Mouse (Mus musculus) forebrain, postnatal 0 days (tissue): Measurements from ENCODE around the gene Rhoc. TPM values are rescaled to one million over a fixed set of nuclear protein-coding genes. Genes with fewer than 3 reads are reported as not detected.

Source experiments
- ATAC-seq: fragments of 200-750 bp; cut with Nextera tagmentation; 2 replicates; pipeline ENCODE4 v1.8.0; 2017; ENCODE audit warnings: mild to moderate bottlenecking, moderate library complexity
- DNase-seq: peaks from one replicate; pipeline ENCODE4 v3.0.0-alpha.2; 2015
- H3K27ac ChIP-seq: fragments of 300-500 bp; sonication (generic); 2 replicates; pipeline ENCODE4 v1.5.1; 2014; ENCODE audit warnings: low read depth, mild to moderate bottlenecking, antibody characterized with exemption, low read length, moderate library complexity, mixed read lengths
- H3K27me3 ChIP-seq: fragments of 300-500 bp; sonication (generic); 2 replicates; pipeline ENCODE4 v1.6.1; 2014; ENCODE audit warnings: mild to moderate bottlenecking, low read length, mixed read lengths; ENCODE audit not compliant: insufficient read depth
- H3K36me3 ChIP-seq: fragments of 300-500 bp; sonication (generic); 2 replicates; pipeline ENCODE4 v1.6.1; 2014; ENCODE audit warnings: mild to moderate bottlenecking, moderate library complexity; ENCODE audit not compliant: insufficient read depth
- H3K4me1 ChIP-seq: fragments of 300-500 bp; sonication (generic); 2 replicates; pipeline ENCODE4 v1.6.1; 2014; ENCODE audit warnings: antibody characterized with exemption; ENCODE audit not compliant: insufficient read depth
- H3K4me2 ChIP-seq: fragments of 300-500 bp; sonication (generic); 2 replicates; pipeline ENCODE4 v1.6.1; 2014; ENCODE audit warnings: low read depth, mild to moderate bottlenecking, moderate library complexity
- H3K4me3 ChIP-seq: fragments of 300-500 bp; sonication (generic); 2 replicates; pipeline ENCODE4 v1.5.1; 2014; ENCODE audit warnings: low read depth, low read length, mixed read lengths
- H3K9ac ChIP-seq: fragments of 300-500 bp; sonication (generic); 2 replicates; pipeline ENCODE4 v1.6.1; 2014; ENCODE audit warnings: mild to moderate bottlenecking
- H3K9me3 ChIP-seq: fragments of 300-500 bp; sonication (generic); 2 replicates; pipeline ENCODE4 v1.6.1; 2016; ENCODE audit warnings: low read length
- CTCF ChIP-seq: sonication (generic); IDR thresholded peaks from 2 replicates; pipeline ENCODE4 v1.5.1; 2016; ENCODE audit warnings: antibody characterized with exemption, control low read depth, low read depth
- WGBS: fragments of 180-500 bp; shearing (Covaris S2); extraction: QIAGEN DNeasy Blood & Tissue Kit; methylation state at CpG from one replicate; pipeline ENCODE4 v1.1.7; 2014; 5-methylcytosine and 5-hydroxymethylcytosine counted together
- polyA plus RNA-seq: library from polyadenylated mRNA; unstranded; fragments of >200 nt; fragmentation: Nextera tagmentation; extraction: Ambion mirVana; gene quantifications from 2 replicates; pipeline ENCODE4 v1.2.1, GENCODE M21; 2015
- total RNA-seq: library from RNA; depleted of rRNA; stranded (reverse); fragments of >200 nt; gene quantifications from 2 replicates; pipeline ENCODE4 v1.2.3, GENCODE M21; 2014

The Rhoc gene
- total and polyA plus RNA-seq, 2 experiments from 2014 or later: 38.0 to 42.5 TPM

DNA sequence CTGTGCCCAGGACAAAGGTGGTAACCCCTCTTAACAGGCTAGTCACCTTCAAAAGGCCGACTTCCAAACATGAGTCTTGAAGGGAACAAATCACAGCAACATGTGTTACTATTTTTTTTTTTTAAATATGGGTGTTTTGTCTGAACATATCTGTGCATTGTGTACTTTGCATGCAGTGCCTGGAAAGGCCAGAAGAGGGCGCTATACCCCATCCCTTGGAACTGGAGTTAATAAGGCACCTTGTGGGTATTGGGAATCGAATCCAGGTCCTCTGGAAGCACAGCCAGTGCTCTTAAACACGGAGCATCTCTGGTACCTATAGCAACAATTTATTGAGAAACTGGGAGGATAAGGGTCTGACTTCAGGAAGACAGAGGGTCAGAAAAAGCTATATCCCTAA is 23.2 kb upstream of the Rhoc start:
- TF ChIP-seq CTCF: peak; percentile 56
- no peak overlapping the region for H3K27ac ChIP-seq
- ATAC-seq: no peak
- no peak overlapping the region for H3K4me3 ChIP-seq
- no peaks in the 10 kb centered on the region for H3K27me3 ChIP-seq
- 25% methylated on average over 4 of the region's 4 CpGs for WGBS
- no peaks in the 10 kb centered on the region for H3K4me1 ChIP-seq
- no peak overlapping the region for H3K9ac ChIP-seq
- H3K9me3 ChIP-seq: no peaks in the 10 kb centered on the region
- no peak for DNase-seq
- H3K36me3 ChIP-seq: no peaks in the 10 kb centered on the region
- no peak overlapping the region for H3K4me2 ChIP-seq

DNA sequence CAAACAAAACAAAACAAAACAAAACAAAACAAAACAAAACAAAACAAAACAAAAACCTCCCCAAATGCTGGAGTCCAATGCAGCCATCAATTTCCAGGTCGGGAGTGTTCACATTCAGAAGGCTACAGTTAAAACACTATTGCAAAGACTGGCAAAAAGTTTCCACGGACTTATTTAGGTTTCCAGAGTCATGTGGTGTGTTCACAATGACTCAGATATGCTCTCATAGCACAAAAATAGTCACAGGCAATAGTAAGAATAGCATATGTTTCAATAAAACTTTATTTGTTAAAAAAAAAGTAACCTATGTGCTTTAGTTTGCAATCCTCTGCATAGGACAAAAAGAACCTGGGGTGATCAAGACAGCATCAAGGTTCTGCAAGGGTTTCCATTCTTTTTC is 21.0 kb upstream of the Rhoc start:
- no peak for TF ChIP-seq CTCF
- WGBS: 76% methylated on average over 2 of the region's 2 CpGs
- Histone ChIP-seq H3K27ac (no peak overlapping the region), H3K9me3 (no peaks in the 10 kb centered on the region), H3K9ac (no peak overlapping the region), H3K4me2 (no peak overlapping the region), H3K4me1 (no peaks in the 10 kb centered on the region), H3K27me3 (no peaks in the 10 kb centered on the region), H3K4me3 (no peak overlapping the region), H3K36me3 (no peaks in the 10 kb centered on the region)
- DNase-seq: no peak
- ATAC-seq: no peak

- ATAC-seq (no peak), DNase-seq (no peak)
- no peaks in the 10 kb centered on the region for H3K9me3 ChIP-seq
- H3K9ac ChIP-seq: no peak overlapping the region
- no peak overlapping the region for H3K27ac ChIP-seq
- no peaks in the 10 kb centered on the region for H3K4me1 ChIP-seq
- H3K36me3 ChIP-seq: no peaks in the 10 kb centered on the region
- no peak overlapping the region for H3K4me2 ChIP-seq
- no peaks in the 10 kb centered on the region for H3K27me3 ChIP-seq
- 83% methylated on average over 4 of the region's 4 CpGs for WGBS
- H3K4me3 ChIP-seq: no peak overlapping the region
- TF ChIP-seq CTCF: no peak
Observed at GRCm38 (mm10) chr3:104767716-104768115, 20.5 kb upstream of the Rhoc start.

- ATAC-seq (no peak), DNase-seq (no peak)
- no peaks in the 10 kb centered on the region for H3K9me3 ChIP-seq
- no peak overlapping the region for H3K4me2 ChIP-seq
- WGBS: 71% methylated on average over 3 of the region's 3 CpGs
- no peak overlapping the region for H3K9ac ChIP-seq
- H3K27me3 ChIP-seq: no peaks in the 10 kb centered on the region
- H3K4me3 ChIP-seq: no peak overlapping the region
- no peak overlapping the region for H3K27ac ChIP-seq
- H3K36me3 ChIP-seq: no peaks in the 10 kb centered on the region
- no peaks in the 10 kb centered on the region for H3K4me1 ChIP-seq
- no peak for TF ChIP-seq CTCF
Observed at GRCm38 (mm10) chr3:104769135-104769534, 19.0 kb upstream of the Rhoc start.

DNA sequence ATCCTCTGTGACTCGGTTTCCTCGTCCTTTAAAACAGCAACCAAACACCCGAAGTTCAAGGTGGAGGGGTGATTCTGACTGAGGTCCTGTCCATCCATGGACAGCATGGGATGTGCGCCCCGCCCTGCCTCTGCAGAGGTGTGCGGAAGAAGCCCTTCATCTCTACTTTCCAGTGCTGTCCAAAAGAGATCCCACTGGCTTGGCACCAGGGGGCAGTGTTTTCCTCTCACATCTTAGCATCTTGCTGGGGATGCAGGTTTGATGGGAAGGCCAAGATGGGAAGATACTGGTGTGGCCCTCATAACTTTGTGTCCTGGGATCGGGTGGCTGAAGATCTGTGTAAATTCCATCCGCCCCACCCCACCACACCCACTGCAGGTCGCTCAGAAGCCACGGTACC is 18.1 kb upstream of the Rhoc start:
- no peak overlapping the region for H3K27ac ChIP-seq
- TF ChIP-seq CTCF: peak; percentile 67
- H3K4me3 ChIP-seq: no peak overlapping the region
- 57% methylated on average over 10 of the region's 10 CpGs for WGBS
- ATAC-seq (no peak), DNase-seq (no peak)
- H3K9ac ChIP-seq: no peak overlapping the region
- no peak overlapping the region for H3K4me2 ChIP-seq
- H3K4me1 ChIP-seq: no peaks in the 10 kb centered on the region
- no peaks in the 10 kb centered on the region for H3K36me3 ChIP-seq
- no peaks in the 10 kb centered on the region for H3K9me3 ChIP-seq
- H3K27me3 ChIP-seq: no peaks in the 10 kb centered on the region

GRCm38 (mm10) chr3:104770918-104771317 is 17.3 kb upstream of the Rhoc start:
- Histone ChIP-seq H3K4me1 (no peaks in the 10 kb centered on the region), H3K9me3 (no peaks in the 10 kb centered on the region), H3K27ac (no peak overlapping the region), H3K36me3 (no peaks in the 10 kb centered on the region), H3K27me3 (no peaks in the 10 kb centered on the region), H3K9ac (no peak overlapping the region), H3K4me2 (no peak overlapping the region), H3K4me3 (no peak overlapping the region)
- no peak for TF ChIP-seq CTCF
- ATAC-seq: no peak
- 82% methylated on average over 3 of the region's 3 CpGs for WGBS
- DNase-seq: no peak

GRCm38 (mm10) chr3:104771460-104771859 is 16.7 kb upstream of the Rhoc start:
- WGBS: 40% methylated on average over 6 of the region's 6 CpGs
- ATAC-seq: no peak

GRCm38 (mm10) chr3:104773301-104773700 is 14.9 kb upstream of the Rhoc start:
- H3K9ac ChIP-seq: no peak overlapping the region
- no peaks in the 10 kb centered on the region for H3K36me3 ChIP-seq
- H3K27me3 ChIP-seq: peaks cover 22% of the 10 kb centered on the region
- no peak overlapping the region for H3K27ac ChIP-seq
- DNase-seq (no peak), ATAC-seq (no peak)
- WGBS: 66% methylated on average over 7 of the region's 7 CpGs
- no peak overlapping the region for H3K4me3 ChIP-seq
- H3K9me3 ChIP-seq: no peaks in the 10 kb centered on the region
- no peaks in the 10 kb centered on the region for H3K4me1 ChIP-seq
- no peak overlapping the region for H3K4me2 ChIP-seq
- TF ChIP-seq CTCF: no peak

More at GRCm38 (mm10) chr3:104771460-104771859, 16.7 kb upstream of the Rhoc start:
- H3K4me2 ChIP-seq: no peak overlapping the region
- TF ChIP-seq CTCF: no peak
- H3K4me3 ChIP-seq: no peak overlapping the region
- H3K27me3 ChIP-seq: peaks cover 3% of the 10 kb centered on the region
- no peak for DNase-seq
- H3K27ac ChIP-seq: no peak overlapping the region
- no peaks in the 10 kb centered on the region for H3K36me3 ChIP-seq
- H3K9me3 ChIP-seq: no peaks in the 10 kb centered on the region
- no peaks in the 10 kb centered on the region for H3K4me1 ChIP-seq
- no peak overlapping the region for H3K9ac ChIP-seq
